Mouse (Mus musculus): Measurements from ENCODE around the gene 5730522E02Rik. TPM values are rescaled to one million over a fixed set of nuclear protein-coding genes. Genes with fewer than 3 reads are reported as not detected.

5730522E02Rik gene
- total RNA-seq, 1 experiment from 2014 or later, result 0.46 TPM

DNA sequence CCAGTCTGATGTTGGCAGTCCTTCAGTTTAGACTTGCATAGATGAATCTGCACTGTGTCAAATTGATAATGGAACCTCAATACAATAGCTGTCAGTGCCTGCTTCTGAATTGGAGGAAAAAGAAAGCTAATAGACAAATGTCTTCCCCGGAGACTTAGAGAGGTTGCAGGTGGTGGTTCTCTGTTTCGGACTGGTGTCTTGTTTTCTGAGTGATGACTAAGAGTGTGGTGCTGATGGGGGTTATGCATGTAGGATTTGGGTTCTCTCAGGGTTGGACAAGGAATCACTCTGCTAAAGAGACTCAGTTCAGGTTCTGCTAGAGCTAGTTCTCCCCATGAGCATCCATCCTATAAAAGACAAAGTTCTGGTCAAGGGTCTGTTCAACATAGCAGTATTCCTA, 397.1 kb downstream of the 5730522E02Rik start:
- DNase-seq, result no peak

DNA sequence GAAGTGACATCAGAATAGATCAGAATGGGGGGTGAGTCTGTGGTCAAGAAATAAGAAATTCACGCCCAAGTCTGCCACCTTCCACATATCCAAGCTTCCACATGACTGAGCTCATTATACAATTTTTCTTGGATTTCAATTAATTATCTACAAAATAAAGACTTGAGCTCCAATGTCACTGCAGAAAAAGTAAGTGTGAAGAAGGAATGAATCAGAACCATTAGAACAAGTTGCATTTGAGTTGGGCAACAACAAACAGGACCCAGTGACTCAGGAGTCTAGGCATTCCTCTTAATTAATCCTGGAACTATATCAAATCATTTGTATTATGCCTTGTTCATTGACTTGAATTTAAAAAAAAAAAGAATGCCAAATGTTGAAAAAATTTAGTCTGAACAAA, 422.9 kb downstream of the 5730522E02Rik start:
- DNase-seq, result no peak

GRCm38 (mm10) chr11:25772231-25772630, 438.3 kb downstream of the 5730522E02Rik start:
- no peak for DNase-seq

DNA sequence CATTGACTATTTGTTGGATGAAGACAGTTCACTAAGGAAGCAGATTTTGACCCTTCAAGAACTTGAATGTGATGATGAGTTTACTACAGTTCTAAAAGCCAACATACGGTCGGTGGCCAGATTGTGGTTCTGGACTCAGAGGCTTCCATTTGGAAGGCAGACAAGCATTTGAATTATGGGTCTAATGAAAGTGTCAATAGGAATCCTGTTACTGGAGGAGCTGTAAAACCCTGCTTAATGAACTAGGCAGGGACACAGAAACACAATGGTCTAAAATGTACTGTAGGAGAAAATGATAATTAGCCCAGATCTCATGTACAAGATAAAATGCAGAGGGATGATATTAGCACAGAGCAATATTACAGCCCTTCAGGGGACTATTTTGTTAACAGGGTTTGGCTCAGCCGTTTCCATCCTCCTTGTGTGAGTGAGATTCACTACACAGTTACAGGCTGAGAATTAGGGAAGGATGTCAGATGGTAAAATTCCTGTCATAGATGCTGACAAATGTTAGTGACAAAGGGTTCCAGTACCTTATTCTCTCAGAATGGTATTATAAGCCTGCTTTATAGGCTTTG, 439.5 kb downstream of the 5730522E02Rik start:
- no peak for DNase-seq

- DNase-seq, result no peak
These were observed 442.8 kb downstream of the 5730522E02Rik start for GRCm38 (mm10) chr11:25767584-25768333.

GRCm38 (mm10) chr11:25753156-25753899, 457.2 kb downstream of the 5730522E02Rik start:
- no peak for DNase-seq

GRCm38 (mm10) chr11:25752418-25752817, 458.1 kb downstream of the 5730522E02Rik start:
- no peak for DNase-seq

- no peak for DNase-seq
These were observed 463.3 kb downstream of the 5730522E02Rik start for GRCm38 (mm10) chr11:25747098-25747862.

DNA sequence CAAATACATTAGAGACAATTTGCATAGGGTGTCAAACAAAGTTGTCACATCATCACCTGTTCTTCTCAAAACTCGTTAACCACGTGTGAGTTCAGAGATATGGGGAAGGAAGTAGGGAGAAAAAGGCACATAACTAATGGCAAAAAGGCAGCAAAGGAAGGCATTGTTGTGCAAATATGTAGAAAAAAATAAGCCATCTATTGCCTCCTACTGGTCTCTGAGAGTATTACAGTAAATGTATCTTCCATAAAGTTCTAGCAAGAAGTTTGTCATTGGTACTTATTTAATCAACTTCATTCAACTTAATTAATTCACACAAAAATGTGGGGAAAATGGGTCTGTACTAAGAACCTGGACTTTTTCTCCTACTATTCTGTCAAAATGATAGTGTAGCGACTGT, 466.9 kb downstream of the 5730522E02Rik start:
- no peak for DNase-seq

- no peak for DNase-seq
These were observed 473.3 kb downstream of the 5730522E02Rik start for GRCm38 (mm10) chr11:25737255-25737654.

- DNase-seq, result no peak
These were observed 481.1 kb downstream of the 5730522E02Rik start for GRCm38 (mm10) chr11:25729476-25729875.

GRCm38 (mm10) chr11:25715447-25716321, 494.9 kb downstream of the 5730522E02Rik start:
- no peak for DNase-seq

DNA sequence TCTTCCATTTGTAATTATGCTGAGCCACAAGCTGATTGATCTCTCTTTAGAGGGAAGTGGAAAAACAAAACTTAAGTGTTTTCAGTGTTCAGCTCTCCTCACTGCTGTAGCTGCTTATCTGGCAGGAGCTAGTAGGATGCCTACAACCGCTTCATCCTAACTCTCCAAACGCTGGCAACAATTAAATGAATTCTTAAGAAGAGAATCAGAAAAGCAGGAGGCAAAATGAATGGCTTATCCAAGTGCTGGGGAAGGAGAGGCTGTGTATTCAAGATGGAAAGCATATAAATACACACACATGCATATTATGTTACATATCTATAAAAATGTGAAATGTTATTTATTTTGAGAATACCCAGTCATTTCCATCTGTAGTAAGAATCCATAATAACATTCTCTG, 500.0 kb downstream of the 5730522E02Rik start:
- no peak for DNase-seq

DNA sequence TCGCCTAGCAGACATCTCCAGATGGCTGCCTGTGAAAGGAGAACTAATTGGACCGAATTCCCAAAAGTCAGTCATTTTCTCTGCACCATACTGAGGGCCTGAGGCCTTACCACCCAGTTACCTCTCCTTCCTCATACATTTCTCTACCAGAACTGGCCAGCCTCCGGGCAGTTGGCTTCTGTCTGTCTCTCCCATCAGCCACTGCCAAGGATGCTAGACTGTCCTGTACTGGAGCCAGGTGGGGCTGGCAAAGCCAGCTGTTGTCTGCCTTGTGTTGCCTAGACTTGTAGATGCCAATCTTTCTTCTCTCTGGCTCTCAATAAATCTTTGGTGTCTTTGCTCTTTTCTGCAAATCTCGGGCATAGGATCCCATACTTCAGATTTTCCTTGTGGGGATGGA, 500.7 kb downstream of the 5730522E02Rik start:
- no peak for DNase-seq

GRCm38 (mm10) chr11:25704332-25705168, 506.0 kb downstream of the 5730522E02Rik start:
- no peak for DNase-seq

DNA sequence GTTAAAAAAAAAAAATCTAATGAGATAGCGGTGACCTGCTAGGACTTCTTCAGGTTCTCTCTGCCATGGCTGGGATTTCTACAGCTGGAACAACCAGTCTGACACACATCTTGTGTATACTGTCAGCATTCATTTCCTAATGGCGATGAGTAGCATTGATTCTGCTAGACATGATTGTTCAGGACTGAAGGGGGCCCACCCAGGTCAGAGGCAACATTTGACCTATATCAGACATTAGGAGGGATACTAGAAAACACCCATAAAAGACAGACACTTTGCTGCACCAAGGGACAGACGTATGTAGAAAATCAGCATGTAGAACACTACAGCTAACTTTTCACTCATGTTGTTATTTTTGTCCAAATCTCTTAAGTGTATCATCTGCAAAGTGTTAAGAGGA, 507.8 kb downstream of the 5730522E02Rik start:
- DNase-seq, result no peak

DNA sequence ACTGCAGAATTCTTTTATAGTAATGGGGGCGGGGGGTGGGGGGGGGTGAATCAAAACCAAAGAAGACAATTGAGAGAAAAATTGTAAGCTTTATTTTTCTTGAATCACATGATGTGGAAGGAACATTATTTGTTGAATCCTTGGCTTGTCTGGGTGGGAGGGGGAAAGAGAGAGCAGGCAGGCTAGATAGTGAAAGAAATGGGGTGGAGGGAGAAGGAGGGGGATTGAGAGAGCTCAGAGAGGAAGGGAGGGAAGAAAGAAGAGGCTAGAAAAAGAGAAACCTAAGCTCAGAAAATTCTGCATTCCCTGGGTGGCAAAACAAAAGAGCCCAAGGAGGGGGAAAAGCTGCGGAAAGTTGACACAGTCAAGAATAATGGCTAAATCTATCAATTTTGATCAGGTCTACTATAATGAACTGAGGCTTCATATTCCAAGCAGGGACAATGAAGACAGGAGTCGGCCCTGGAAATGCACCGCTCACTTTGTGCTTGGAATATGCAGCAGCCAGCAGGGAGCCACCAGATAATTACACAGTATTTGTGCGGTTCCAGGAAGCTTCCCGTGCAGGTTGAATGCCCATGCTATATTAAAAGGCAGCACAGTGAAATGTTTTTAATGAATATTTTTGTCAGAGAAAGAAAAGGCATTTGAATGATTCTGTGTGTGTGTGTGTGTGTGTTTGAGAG, 512.9 kb downstream of the 5730522E02Rik start:
- DNase-seq, result no peak

- DNase-seq, result no peak
These were observed 514.4 kb downstream of the 5730522E02Rik start for GRCm38 (mm10) chr11:25696168-25696567.

GRCm38 (mm10) chr11:25684731-25685130, 525.8 kb downstream of the 5730522E02Rik start:
- no peak for DNase-seq

DNA sequence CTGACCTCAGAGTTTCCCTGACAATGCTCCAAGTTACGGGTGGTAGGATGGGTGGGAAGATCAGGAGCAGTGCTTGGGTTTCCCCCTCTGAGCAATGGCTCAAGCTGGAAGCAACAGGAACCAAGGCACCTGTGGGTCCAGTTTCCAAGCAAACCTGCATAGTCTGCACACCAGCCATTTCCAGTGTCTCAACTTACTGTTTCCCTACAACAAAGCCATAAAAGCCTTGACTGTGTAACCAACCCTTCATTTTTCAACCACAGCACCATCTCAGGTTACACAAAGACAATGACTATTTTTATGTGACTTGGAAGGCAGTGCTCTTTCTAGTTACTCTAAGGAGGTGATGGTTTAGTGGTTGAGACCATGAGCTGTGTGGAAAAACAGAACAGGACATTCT, 530.7 kb downstream of the 5730522E02Rik start:
- no peak for DNase-seq
